Mouse (Mus musculus) embryo, embryonic 11 days (tissue): ENCODE results near the gene Gm42417.

ENCODE experiments used
- DNase-seq: peaks from one replicate; pipeline ENCODE4 v3.0.0-alpha.2; 2015

Gene Gm42417

GRCm38 (mm10) chr1:36539186-36539585 is at the start of gene Gm42417:
Gene Gm42417, minus strand, starts transcription at chr1:36539429.
- DNase-seq, result peak; percentile 41

GRCm38 (mm10) chr1:36587860-36588259 is 48.6 kb upstream of the Gm42417 start:
- DNase-seq, result no peak

- peak; percentile 41 for DNase-seq
Measured at GRCm38 (mm10) chr1:36586288-36586687, 47.1 kb upstream of the Gm42417 start.

- no peak for DNase-seq
Measured at GRCm38 (mm10) chr1:36583408-36584116, 44.3 kb upstream of the Gm42417 start.

GRCm38 (mm10) chr1:36582211-36582610 is 43.0 kb upstream of the Gm42417 start:
- DNase-seq, result no peak

- no peak for DNase-seq
Measured at GRCm38 (mm10) chr1:36581260-36581659, 42.0 kb upstream of the Gm42417 start.

- DNase-seq, result peak; percentile 89
Measured at GRCm38 (mm10) chr1:36580384-36581207, 41.4 kb upstream of the Gm42417 start.

- DNase-seq, result no peak
Measured at GRCm38 (mm10) chr1:36579974-36580383, 40.8 kb upstream of the Gm42417 start.

- DNase-seq, result no peak
Measured at GRCm38 (mm10) chr1:36576991-36577675, 37.9 kb upstream of the Gm42417 start.

- no peak for DNase-seq
Measured at GRCm38 (mm10) chr1:36575347-36575746, 36.1 kb upstream of the Gm42417 start.

GRCm38 (mm10) chr1:36574196-36574955 is 35.1 kb upstream of the Gm42417 start:
- no peak for DNase-seq

- no peak for DNase-seq
Measured at GRCm38 (mm10) chr1:36573524-36573923, 34.3 kb upstream of the Gm42417 start.

- DNase-seq, result no peak
Measured at GRCm38 (mm10) chr1:36572709-36573108, 33.5 kb upstream of the Gm42417 start.

GRCm38 (mm10) chr1:36572140-36572700 is 33.0 kb upstream of the Gm42417 start:
- no peak for DNase-seq

- DNase-seq, result no peak
Measured at GRCm38 (mm10) chr1:36571627-36572026, 32.4 kb upstream of the Gm42417 start.

GRCm38 (mm10) chr1:36570320-36570719 is 31.1 kb upstream of the Gm42417 start:
- DNase-seq, result no peak

- DNase-seq, result no peak
Measured at GRCm38 (mm10) chr1:36569694-36570276, 30.6 kb upstream of the Gm42417 start.

GRCm38 (mm10) chr1:36568776-36569175 is 29.5 kb upstream of the Gm42417 start:
- DNase-seq, result no peak

- no peak for DNase-seq
Measured at GRCm38 (mm10) chr1:36567818-36568603, 28.8 kb upstream of the Gm42417 start.

GRCm38 (mm10) chr1:36566425-36566824 is 27.2 kb upstream of the Gm42417 start:
- DNase-seq, result no peak

- no peak for DNase-seq
Measured at GRCm38 (mm10) chr1:36564101-36564500, 24.9 kb upstream of the Gm42417 start.
